Mouse (Mus musculus) cerebellum, adult 2 months (tissue): ENCODE measurements at regions not wholly inside any gene's neighbourhood (a gene's known extent, or its start where the extent isn't known, plus 50 kb on each side); places are given as distances from the start of the nearest gene placed in this dataset.

Experiments
- CTCF ChIP-seq: fragments of 200-500 bp; IDR thresholded peaks from 2 replicates; pipeline ENCODE4 v1.5.1; 2011; ENCODE audit warnings: low read depth, mild to moderate bottlenecking, control low read depth, low read length, moderate library complexity, borderline replicate concordance; ENCODE audit not compliant: insufficient read depth
- POLR2A ChIP-seq: fragments of 200-500 bp; IDR thresholded peaks from 2 replicates; pipeline ENCODE4 v1.6.1; 2011; ENCODE audit warnings: low read length, control low read depth, borderline replicate concordance; ENCODE audit not compliant: insufficient read depth

DNA sequence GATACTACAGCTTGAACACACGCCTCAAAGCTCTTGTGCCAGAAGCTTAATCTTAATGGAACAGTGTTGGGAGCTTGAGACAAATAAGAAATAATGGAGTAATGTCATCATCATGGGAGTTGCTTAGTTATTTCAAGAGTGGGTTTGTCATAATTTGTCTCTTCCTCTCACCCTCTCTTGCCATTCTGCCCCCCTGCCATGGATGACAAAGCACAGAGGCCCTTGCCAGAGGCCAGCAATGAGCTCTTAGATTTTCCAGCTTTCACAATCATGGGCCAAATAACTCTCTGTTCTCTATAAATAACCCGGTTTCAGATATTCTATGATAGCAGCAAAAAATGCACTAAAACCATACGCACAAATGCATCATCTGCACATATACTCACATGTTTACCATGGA lies 174.1 kb downstream of the Snx10 start:
- TF ChIP-seq CTCF (no peak), POLR2A (no peak)
